Mouse (Mus musculus): Measurements from ENCODE around the gene Stk38. TPM values are rescaled to one million over a fixed set of nuclear protein-coding genes. Genes with fewer than 3 reads are reported as not detected.

Gene Stk38
- polyA plus RNA-seq, 1 experiment from 2014 or later = 71.0 TPM

GRCm38 (mm10) chr17:28987713-28988112 is 20.1 kb downstream of the Stk38 start:
- Histone ChIP-seq H3K27ac (replicated peaks) (no peak overlapping the region), H3K27me3 (replicated peaks) (no peaks in the 10 kb centered on the region), H3K4me2 (no peak overlapping the region), H3K4me1 (peaks cover 29% of the 10 kb centered on the region), H3K4me3 (no peak overlapping the region), H3K9ac (no peak overlapping the region), H3K36me3 (peaks cover 91% of the 10 kb centered on the region), H3K9me3 (no peaks in the 10 kb centered on the region)
- ATAC-seq (ENCODE audit: extremely low read depth, insufficient number of reproducible peaks, low FRiP score, low TSS enrichment) = no peak
- 54% methylated on average over 4 of the region's 4 CpGs for WGBS

GRCm38 (mm10) chr17:28986833-28987232 is 21.0 kb downstream of the Stk38 start:
- no peak for ATAC-seq (ENCODE audit: extremely low read depth, insufficient number of reproducible peaks, low FRiP score, low TSS enrichment)
- H3K4me2 ChIP-seq = no peak overlapping the region
- H3K36me3 ChIP-seq = peaks cover 97% of the 10 kb centered on the region
- no peak overlapping the region for H3K27ac ChIP-seq (replicated peaks)
- no peaks in the 10 kb centered on the region for H3K27me3 ChIP-seq (replicated peaks)
- no peak overlapping the region for H3K9ac ChIP-seq
- no peaks in the 10 kb centered on the region for H3K9me3 ChIP-seq
- H3K4me3 ChIP-seq = no peak overlapping the region
- H3K4me1 ChIP-seq = peaks cover 29% of the 10 kb centered on the region

- Histone ChIP-seq H3K9me3 (no peaks in the 10 kb centered on the region), H3K4me2 (no peak overlapping the region), H3K4me1 (peaks cover 11% of the 10 kb centered on the region), H3K27ac (replicated peaks) (no peak overlapping the region), H3K9ac (no peak overlapping the region), H3K36me3 (peaks cover 92% of the 10 kb centered on the region), H3K27me3 (replicated peaks) (no peaks in the 10 kb centered on the region), H3K4me3 (no peak overlapping the region)
- 88% methylated on average over 1 of the region's 1 CpGs for WGBS
- no peak for ATAC-seq (ENCODE audit: extremely low read depth, insufficient number of reproducible peaks, low FRiP score, low TSS enrichment)
Observed at GRCm38 (mm10) chr17:28984724-28985420, 22.9 kb downstream of the Stk38 start.

DNA sequence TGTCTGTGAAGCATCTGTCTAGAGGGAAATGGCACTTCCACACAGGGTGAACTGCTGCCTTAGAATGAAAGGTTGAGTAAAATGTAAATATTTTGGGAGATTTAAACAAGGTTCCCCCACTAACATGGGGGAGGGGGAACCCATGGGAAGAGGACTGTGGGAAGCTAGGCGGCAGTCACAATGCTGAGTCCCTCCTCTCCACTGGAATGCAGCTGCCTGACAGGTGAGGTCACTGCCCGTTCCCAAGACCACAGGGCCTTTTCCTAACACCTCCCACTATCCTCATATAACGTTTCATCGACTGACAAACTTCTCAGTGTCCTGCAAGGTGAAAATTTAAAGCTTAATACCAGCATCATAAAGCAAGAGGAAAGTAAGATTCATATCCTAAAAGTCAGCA is 25.2 kb downstream of the Stk38 start:
- Histone ChIP-seq H3K4me2 (no peak overlapping the region), H3K27me3 (replicated peaks) (no peaks in the 10 kb centered on the region), H3K9me3 (no peaks in the 10 kb centered on the region), H3K4me1 (peaks cover 11% of the 10 kb centered on the region), H3K9ac (0 out of 2 replicates have a peak overlapping the region, but pooled peaks have one; percentile 3), H3K36me3 (peaks cover 90% of the 10 kb centered on the region), H3K4me3 (no peak overlapping the region), H3K27ac (replicated peaks) (no peak overlapping the region; the same call in 1 of the 2 replicates)
- WGBS = 24% methylated on average over 4 of the region's 4 CpGs
- ATAC-seq (ENCODE audit: extremely low read depth, insufficient number of reproducible peaks, low FRiP score, low TSS enrichment) = no peak

DNA sequence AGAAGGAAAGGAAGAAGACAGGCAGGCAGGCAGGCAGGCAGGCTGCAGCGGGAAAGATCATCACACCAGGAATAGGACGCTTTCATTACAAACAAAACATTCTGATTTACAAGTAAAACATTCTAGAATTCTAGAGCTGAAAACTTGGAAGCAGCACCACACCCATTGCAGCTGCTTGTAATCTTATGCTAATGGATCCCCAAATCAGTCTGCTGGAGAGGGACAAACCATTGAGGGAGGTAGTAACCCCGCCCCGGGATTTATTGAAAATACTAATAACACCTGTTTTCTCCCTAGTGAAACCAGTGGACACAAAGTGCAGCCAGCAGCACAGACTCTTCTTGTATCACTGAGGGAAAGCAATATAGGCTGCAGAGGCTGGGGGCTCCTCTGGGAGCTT is 26.7 kb downstream of the Stk38 start:
- H3K4me1 ChIP-seq = peaks cover 11% of the 10 kb centered on the region
- peaks cover 90% of the 10 kb centered on the region for H3K36me3 ChIP-seq
- WGBS = 82% methylated on average over 4 of the region's 4 CpGs
- H3K9me3 ChIP-seq = no peaks in the 10 kb centered on the region
- no peak overlapping the region for H3K4me3 ChIP-seq
- H3K27me3 ChIP-seq (replicated peaks) = no peaks in the 10 kb centered on the region
- no peak overlapping the region for H3K27ac ChIP-seq (replicated peaks)
- H3K4me2 ChIP-seq = no peak overlapping the region
- no peak overlapping the region for H3K9ac ChIP-seq
- ATAC-seq (ENCODE audit: extremely low read depth, insufficient number of reproducible peaks, low FRiP score, low TSS enrichment) = no peak

- H3K4me3 ChIP-seq = no peak overlapping the region
- 90% methylated on average over 4 of the region's 4 CpGs for WGBS
- peaks cover 91% of the 10 kb centered on the region for H3K36me3 ChIP-seq
- ATAC-seq (ENCODE audit: extremely low read depth, insufficient number of reproducible peaks, low FRiP score, low TSS enrichment) = no peak
- H3K27me3 ChIP-seq (replicated peaks) = no peaks in the 10 kb centered on the region
- H3K4me1 ChIP-seq = peaks cover 11% of the 10 kb centered on the region
- H3K9me3 ChIP-seq = no peaks in the 10 kb centered on the region
- H3K9ac ChIP-seq = no peak overlapping the region
- no peak overlapping the region for H3K27ac ChIP-seq (replicated peaks)
- H3K4me2 ChIP-seq = no peak overlapping the region
Observed at GRCm38 (mm10) chr17:28979091-28979490, 28.7 kb downstream of the Stk38 start.

DNA sequence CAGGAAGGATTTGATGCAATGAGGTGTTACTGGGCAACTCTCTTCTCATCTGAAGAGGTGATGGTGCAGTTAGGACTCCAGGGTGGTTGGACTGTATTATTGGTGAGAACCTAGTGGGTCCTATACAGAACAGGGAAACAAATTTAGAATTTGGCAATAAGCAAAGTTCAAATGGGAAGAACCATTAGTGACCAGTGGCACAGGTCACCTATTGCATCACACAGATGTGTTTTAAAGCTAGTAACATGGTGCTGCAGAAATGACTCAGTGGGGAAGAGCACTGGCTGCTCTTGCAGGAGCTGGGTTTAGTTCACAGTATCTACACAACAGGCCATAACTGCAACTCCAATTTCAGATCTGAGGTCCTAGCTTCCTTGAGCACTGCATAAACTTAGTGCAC is 37.7 kb downstream of the Stk38 start:
- Histone ChIP-seq H3K4me3 (no peak overlapping the region), H3K4me2 (no peak overlapping the region), H3K9ac (no peak overlapping the region), H3K27me3 (replicated peaks) (no peaks in the 10 kb centered on the region), H3K36me3 (peaks cover 100% of the 10 kb centered on the region), H3K4me1 (no peaks in the 10 kb centered on the region), H3K9me3 (no peaks in the 10 kb centered on the region), H3K27ac (replicated peaks) (no peak overlapping the region)
- ATAC-seq (ENCODE audit: extremely low read depth, insufficient number of reproducible peaks, low FRiP score, low TSS enrichment) = no peak

DNA sequence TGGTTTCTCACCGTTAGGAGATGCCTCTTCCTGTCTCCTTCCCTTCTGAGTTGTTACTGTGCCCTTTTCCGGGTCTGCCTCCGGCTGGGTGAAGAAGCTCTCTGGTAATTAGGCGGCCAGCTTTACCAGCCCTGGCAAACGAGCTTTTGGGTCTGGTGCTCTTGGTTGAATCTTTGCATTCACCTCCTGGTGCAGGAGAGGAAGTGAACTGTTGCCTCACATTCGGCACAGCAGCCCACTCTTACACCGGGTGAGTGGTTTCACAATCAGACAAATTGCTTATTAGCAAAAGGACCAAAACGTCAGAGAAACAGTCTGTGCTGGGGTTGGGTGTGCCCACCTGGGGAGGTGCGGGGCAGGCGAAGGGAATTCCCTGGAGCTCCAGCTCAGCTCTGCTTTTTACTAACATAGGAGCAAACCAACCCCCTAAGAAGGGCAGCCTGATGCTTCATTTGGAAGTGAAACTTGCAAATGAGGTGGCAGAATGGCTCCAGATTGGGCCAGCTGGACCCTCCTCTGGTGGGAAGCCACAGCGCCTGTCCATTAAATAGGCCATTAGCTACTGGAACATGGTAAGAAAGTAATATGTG is 40.7 kb downstream of the Stk38 start:
- 72% methylated on average over 11 of the region's 11 CpGs for WGBS
- Histone ChIP-seq H3K4me2 (no peak overlapping the region), H3K4me1 (no peaks in the 10 kb centered on the region), H3K27me3 (replicated peaks) (no peaks in the 10 kb centered on the region), H3K9ac (no peak overlapping the region), H3K4me3 (no peak overlapping the region), H3K9me3 (no peaks in the 10 kb centered on the region), H3K27ac (replicated peaks) (no peak overlapping the region), H3K36me3 (peaks cover 100% of the 10 kb centered on the region)
- no peak for ATAC-seq (ENCODE audit: extremely low read depth, insufficient number of reproducible peaks, low FRiP score, low TSS enrichment)

- Histone ChIP-seq H3K9me3 (no peaks in the 10 kb centered on the region), H3K4me3 (no peak overlapping the region), H3K4me1 (peaks cover 14% of the 10 kb centered on the region), H3K9ac (no peak overlapping the region), H3K36me3 (peaks cover 83% of the 10 kb centered on the region), H3K27ac (replicated peaks) (no peak overlapping the region), H3K4me2 (no peak overlapping the region), H3K27me3 (replicated peaks) (no peaks in the 10 kb centered on the region)
- no peak for ATAC-seq (ENCODE audit: extremely low read depth, insufficient number of reproducible peaks, low FRiP score, low TSS enrichment)
- WGBS = 87% methylated on average over 10 of the region's 10 CpGs
Observed at GRCm38 (mm10) chr17:28961596-28961995, 46.2 kb downstream of the Stk38 start.

DNA sequence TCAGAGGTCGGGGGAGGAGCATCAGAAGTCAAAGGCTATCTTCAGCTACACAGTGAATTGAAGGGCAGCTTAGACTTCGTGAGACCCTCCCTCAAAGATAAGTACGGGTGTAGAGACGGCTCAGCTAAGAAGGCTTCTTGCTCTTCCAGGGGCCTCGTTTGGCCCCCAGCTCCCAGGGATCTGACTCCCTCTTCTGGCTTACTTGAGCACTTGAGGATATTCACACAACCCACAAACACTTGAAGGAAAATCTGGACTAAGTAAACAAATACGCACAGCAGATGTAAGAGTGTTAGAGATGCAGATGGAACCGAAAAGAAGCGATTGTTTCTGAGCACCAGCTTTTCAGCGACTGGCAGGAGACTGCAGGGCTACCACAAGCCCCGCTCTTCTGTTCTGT is 47.2 kb downstream of the Stk38 start:
- no peak overlapping the region for H3K4me2 ChIP-seq
- ATAC-seq (ENCODE audit: extremely low read depth, insufficient number of reproducible peaks, low FRiP score, low TSS enrichment) = no peak
- no peaks in the 10 kb centered on the region for H3K9me3 ChIP-seq
- no peak overlapping the region for H3K4me3 ChIP-seq
- no peak overlapping the region for H3K27ac ChIP-seq (replicated peaks)
- no peaks in the 10 kb centered on the region for H3K27me3 ChIP-seq (replicated peaks)
- H3K9ac ChIP-seq = no peak overlapping the region
- H3K4me1 ChIP-seq = peaks cover 14% of the 10 kb centered on the region
- H3K36me3 ChIP-seq = peaks cover 76% of the 10 kb centered on the region
- 47% methylated on average over 10 of the region's 10 CpGs for WGBS

DNA sequence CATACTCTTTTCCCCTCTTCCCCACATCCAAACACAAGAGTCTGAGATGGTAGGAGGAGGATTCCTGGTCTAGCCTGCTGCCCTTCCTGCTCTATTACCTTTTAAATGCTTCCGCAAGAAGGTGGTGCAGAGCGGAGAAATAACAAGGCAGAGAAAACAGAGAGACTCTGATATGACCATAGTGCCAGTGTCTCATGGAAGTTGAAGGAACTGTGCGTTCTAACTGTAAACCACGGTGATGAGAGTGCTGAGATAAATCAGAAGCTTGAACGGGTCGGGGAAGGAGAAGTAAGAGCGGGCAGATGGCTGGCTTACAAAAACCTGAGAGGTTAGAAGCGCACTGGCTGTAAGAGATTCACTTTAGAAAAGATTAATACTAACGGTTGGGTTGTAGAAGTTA is 53.4 kb downstream of the Stk38 start:
- Histone ChIP-seq H3K9me3 (no peaks in the 10 kb centered on the region), H3K27me3 (replicated peaks) (no peaks in the 10 kb centered on the region), H3K4me3 (peak overlapping the region; percentile 85), H3K27ac (replicated peaks) (no peak overlapping the region), H3K9ac (peak overlapping the region; percentile 95; the same call in 1 of the 2 replicates), H3K36me3 (peaks cover 26% of the 10 kb centered on the region), H3K4me1 (peaks cover 23% of the 10 kb centered on the region), H3K4me2 (peak overlapping the region; percentile 92)
- 91% methylated on average over 9 of the region's 9 CpGs for WGBS
- ATAC-seq (ENCODE audit: extremely low read depth, insufficient number of reproducible peaks, low FRiP score, low TSS enrichment) = no peak

- H3K4me1 ChIP-seq = peaks cover 23% of the 10 kb centered on the region
- ATAC-seq (ENCODE audit: extremely low read depth, insufficient number of reproducible peaks, low FRiP score, low TSS enrichment) = no peak
- H3K4me3 ChIP-seq = peak overlapping the region; percentile 85
- peaks cover 16% of the 10 kb centered on the region for H3K36me3 ChIP-seq
- peak overlapping the region; percentile 97 for H3K27ac ChIP-seq (replicated peaks)
- H3K9ac ChIP-seq = peak overlapping the region; percentile 95
- H3K9me3 ChIP-seq = no peaks in the 10 kb centered on the region
- no peaks in the 10 kb centered on the region for H3K27me3 ChIP-seq (replicated peaks)
- 11% methylated on average over 9 of the region's 9 CpGs for WGBS
- peak overlapping the region; percentile 92 for H3K4me2 ChIP-seq
Observed at GRCm38 (mm10) chr17:28953251-28953650, 54.5 kb downstream of the Stk38 start.

All from heart, embryonic 13.5 days (tissue).